Mouse (Mus musculus): ENCODE measurements around the gene Osbpl11. TPM values are rescaled to one million over a fixed set of nuclear protein-coding genes. Genes with fewer than 3 reads are reported as not detected.

The Osbpl11 gene
- polyA plus RNA-seq, 1 experiment, result 0.09 TPM

DNA sequence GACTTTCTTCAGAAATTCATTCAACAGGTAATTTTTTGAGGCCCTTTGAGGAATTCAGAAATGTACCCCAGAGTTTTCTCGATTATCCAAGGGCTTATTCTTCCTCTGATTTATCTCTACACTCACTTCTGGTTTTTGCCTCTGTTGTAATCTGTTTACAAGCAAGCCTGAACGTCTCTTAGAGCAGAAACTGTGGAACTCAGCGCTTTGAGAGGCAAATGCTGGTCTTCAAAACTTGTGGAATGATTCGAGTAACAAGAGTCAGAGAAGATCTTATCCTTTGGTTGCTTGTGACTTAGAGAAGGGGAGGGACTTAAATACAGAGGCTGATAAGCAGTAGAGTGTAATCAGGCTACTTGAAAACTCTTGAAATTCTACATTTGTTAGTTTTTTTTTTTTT is 1.3 kb downstream of the Osbpl11 start:
- no peaks in the 10 kb centered on the region for H3K27me3 ChIP-seq (ENCODE audit: control insufficient read depth)
- peaks cover 26% of the 10 kb centered on the region for H3K4me1 ChIP-seq (ENCODE audit: control insufficient read depth)
- H3K4me3 ChIP-seq (replicated peaks), result peak overlapping the region; percentile 97
- H3K9me3 ChIP-seq (ENCODE audit: control insufficient read depth, low read length), result no peaks in the 10 kb centered on the region
- no peaks in the 10 kb centered on the region for H3K36me3 ChIP-seq (ENCODE audit: control insufficient read depth)
- TF ChIP-seq TAL1 (IDR thresholded peaks at IDR 0.05; ENCODE audit: low read length) (no peak), GATA1 (IDR thresholded peaks at IDR 0.05; ENCODE audit: low read length) (no peak)

DNA sequence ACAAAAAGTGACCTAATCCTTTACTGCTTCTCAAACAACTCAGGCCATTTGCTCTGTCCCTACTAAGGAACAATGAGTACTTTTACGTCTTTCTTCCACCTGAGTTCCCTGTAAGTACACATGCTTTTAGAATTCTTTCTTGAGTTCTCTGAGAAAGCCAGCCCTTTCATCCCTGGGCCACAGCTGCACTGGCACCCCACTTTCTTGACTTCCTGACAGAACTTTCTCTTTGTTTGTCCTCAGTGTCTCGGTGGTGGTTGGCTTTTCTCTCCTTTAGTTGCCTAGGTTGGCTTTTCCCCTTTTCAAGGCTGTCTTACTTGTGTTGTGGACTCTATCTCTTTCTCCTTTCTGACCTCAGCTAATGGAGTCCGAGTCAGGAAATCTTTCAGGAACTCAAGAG is 3.2 kb downstream of the Osbpl11 start:
- H3K9me3 ChIP-seq (ENCODE audit: control insufficient read depth, low read length), result no peaks in the 10 kb centered on the region
- no peaks in the 10 kb centered on the region for H3K36me3 ChIP-seq (ENCODE audit: control insufficient read depth)
- TF ChIP-seq GATA1 (IDR thresholded peaks at IDR 0.05; ENCODE audit: low read length) (no peak), TAL1 (IDR thresholded peaks at IDR 0.05; ENCODE audit: low read length) (no peak)
- H3K4me3 ChIP-seq (replicated peaks), result no peak overlapping the region
- no peaks in the 10 kb centered on the region for H3K27me3 ChIP-seq (ENCODE audit: control insufficient read depth)
- H3K4me1 ChIP-seq (ENCODE audit: control insufficient read depth), result peaks cover 26% of the 10 kb centered on the region

DNA sequence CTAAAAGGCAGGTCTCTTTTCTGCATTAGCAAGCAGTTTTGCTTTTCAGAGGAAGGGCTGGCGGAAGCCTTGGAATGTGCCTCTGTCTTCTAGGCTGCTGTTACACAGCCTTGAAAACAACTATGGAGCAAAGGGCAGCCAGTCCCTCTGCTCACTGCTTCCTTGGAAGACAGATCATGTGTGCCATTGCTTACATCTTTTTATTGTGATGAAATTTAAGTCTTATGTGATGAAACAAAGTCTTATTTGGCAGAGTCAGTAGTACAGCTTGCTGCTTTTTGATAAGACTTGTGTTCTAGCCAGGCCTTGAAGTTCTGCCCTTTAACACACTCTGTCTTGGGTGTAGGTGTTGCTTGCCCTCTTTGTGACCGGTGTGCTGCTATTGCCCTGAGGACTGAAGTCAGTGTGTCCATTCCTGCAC is 6.8 kb downstream of the Osbpl11 start:
- peaks cover 8% of the 10 kb centered on the region for H3K36me3 ChIP-seq (ENCODE audit: control insufficient read depth)
- no peaks in the 10 kb centered on the region for H3K27me3 ChIP-seq (ENCODE audit: control insufficient read depth)
- peaks cover 7% of the 10 kb centered on the region for H3K4me1 ChIP-seq (ENCODE audit: control insufficient read depth)
- no peaks in the 10 kb centered on the region for H3K9me3 ChIP-seq (ENCODE audit: control insufficient read depth, low read length)
- no peak overlapping the region for H3K4me3 ChIP-seq (replicated peaks)
- TF ChIP-seq GATA1 (IDR thresholded peaks at IDR 0.05; ENCODE audit: low read length) (no peak), TAL1 (IDR thresholded peaks at IDR 0.05; ENCODE audit: low read length) (no peak)

DNA sequence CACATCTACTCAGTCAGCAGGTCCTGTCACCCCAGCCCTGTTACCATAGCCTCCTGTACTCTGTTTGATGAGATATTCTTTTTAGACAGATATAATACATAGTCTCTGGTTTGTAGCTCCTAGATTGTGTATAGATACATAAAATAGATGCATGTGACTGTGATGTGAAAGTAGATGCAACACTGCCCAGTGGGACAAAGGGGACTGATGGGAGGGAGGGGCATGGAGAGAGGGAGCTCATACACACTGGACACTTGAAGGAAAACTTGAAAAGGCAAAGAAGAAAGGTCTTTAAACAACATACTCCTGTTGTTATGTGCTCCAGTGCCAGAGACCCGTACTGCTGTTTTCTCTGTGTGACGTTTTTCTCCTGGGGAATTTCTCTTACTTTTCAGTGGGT is 7.4 kb downstream of the Osbpl11 start:
- Histone ChIP-seq H3K4me1 (ENCODE audit: control insufficient read depth) (peaks cover 2% of the 10 kb centered on the region), H3K27me3 (ENCODE audit: control insufficient read depth) (no peaks in the 10 kb centered on the region), H3K4me3 (replicated peaks) (no peak overlapping the region), H3K9me3 (ENCODE audit: control insufficient read depth, low read length) (no peaks in the 10 kb centered on the region), H3K36me3 (ENCODE audit: control insufficient read depth) (peaks cover 8% of the 10 kb centered on the region)
- no peak for TF ChIP-seq TAL1 (IDR thresholded peaks at IDR 0.05; ENCODE audit: low read length)
- no peak for TF ChIP-seq GATA1 (IDR thresholded peaks at IDR 0.05; ENCODE audit: low read length)

DNA sequence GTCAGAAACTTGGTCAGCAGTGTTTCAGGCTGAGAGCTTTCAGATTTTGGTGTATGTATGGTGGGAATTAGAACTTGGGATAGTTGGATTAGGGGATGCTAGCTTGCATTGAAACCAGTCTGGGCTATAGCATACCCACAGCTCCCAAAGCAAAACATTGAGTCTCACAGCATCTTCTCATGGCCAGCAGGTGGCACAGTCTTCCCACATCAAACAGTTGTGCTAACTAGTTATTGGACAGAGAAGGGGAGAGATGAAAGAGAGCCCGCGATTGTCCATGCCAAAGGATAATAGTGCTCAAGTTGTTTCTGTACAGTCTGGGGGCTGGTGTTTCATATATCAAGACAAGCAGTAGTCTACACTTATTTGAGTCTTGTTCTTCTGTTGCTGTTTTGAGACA is 8.8 kb downstream of the Osbpl11 start:
- Histone ChIP-seq H3K4me3 (replicated peaks) (no peak overlapping the region), H3K9me3 (ENCODE audit: control insufficient read depth, low read length) (no peaks in the 10 kb centered on the region), H3K4me1 (ENCODE audit: control insufficient read depth) (no peaks in the 10 kb centered on the region), H3K27me3 (ENCODE audit: control insufficient read depth) (no peaks in the 10 kb centered on the region), H3K36me3 (ENCODE audit: control insufficient read depth) (peaks cover 10% of the 10 kb centered on the region)
- TF ChIP-seq TAL1 (IDR thresholded peaks at IDR 0.05; ENCODE audit: low read length), result no peak
- TF ChIP-seq GATA1 (IDR thresholded peaks at IDR 0.05; ENCODE audit: low read length), result no peak

DNA sequence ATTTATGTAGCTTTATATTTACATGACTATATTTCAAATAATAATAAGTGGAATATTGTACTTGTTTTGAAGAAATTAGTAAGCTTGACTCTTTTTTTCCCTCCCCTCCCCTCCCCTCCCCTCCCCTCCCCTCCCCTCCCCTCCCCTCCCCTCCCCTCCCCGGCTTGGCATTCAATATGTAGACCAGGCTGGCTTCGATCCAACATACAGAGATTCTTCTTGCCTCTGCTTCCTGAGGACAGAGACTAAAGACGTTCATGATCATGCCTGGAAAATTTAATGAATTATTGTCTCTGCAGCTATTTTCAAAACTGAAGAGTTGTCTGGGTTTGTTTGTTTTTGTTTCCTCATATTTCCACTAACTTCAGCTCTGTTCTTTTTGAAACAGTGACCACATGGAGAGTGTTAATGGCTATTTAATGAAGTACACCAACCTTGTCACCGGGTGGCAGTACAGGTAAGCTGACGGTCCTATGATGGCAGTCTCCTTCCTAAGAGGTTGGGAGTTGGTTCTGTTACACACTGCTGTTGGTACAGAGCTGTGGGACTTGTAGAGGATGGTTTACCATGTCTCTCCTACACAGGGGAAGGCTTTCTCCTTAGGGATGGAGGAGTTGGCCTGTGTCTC is 10.9 kb downstream of the Osbpl11 start:
- Histone ChIP-seq H3K9me3 (ENCODE audit: control insufficient read depth, low read length) (no peaks in the 10 kb centered on the region), H3K4me1 (ENCODE audit: control insufficient read depth) (no peaks in the 10 kb centered on the region), H3K27me3 (ENCODE audit: control insufficient read depth) (no peaks in the 10 kb centered on the region), H3K36me3 (ENCODE audit: control insufficient read depth) (peaks cover 15% of the 10 kb centered on the region), H3K4me3 (replicated peaks) (no peak overlapping the region)
- TF ChIP-seq GATA1 (IDR thresholded peaks at IDR 0.05; ENCODE audit: low read length), result no peak
- no peak for TF ChIP-seq TAL1 (IDR thresholded peaks at IDR 0.05; ENCODE audit: low read length)

DNA sequence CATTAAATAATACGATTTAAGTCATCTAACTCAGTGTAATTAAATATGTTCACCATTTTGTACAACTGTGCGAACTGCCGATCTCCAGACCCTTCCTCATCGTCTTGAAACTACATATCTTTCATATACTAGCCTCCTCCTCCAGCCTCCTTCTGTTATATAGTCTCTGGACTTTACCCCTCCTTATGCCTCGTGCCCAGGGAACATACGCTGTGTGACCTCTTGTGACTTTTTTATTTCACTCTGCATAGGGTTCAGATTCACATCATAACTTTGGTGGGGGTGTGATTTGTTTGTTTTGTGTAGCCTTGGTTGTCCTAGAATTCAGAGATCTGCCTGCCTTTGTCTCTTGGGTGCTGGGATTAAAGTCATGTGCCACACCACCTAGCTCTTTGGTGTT is 11.7 kb downstream of the Osbpl11 start:
- TF ChIP-seq GATA1 (IDR thresholded peaks at IDR 0.05; ENCODE audit: low read length) (no peak), TAL1 (IDR thresholded peaks at IDR 0.05; ENCODE audit: low read length) (no peak)
- Histone ChIP-seq H3K4me1 (ENCODE audit: control insufficient read depth) (peaks cover 1% of the 10 kb centered on the region; the same call in 1 of the 2 replicates), H3K4me3 (replicated peaks) (no peak overlapping the region), H3K27me3 (ENCODE audit: control insufficient read depth) (no peaks in the 10 kb centered on the region), H3K9me3 (ENCODE audit: control insufficient read depth, low read length) (no peaks in the 10 kb centered on the region), H3K36me3 (ENCODE audit: control insufficient read depth) (peaks cover 22% of the 10 kb centered on the region)

DNA sequence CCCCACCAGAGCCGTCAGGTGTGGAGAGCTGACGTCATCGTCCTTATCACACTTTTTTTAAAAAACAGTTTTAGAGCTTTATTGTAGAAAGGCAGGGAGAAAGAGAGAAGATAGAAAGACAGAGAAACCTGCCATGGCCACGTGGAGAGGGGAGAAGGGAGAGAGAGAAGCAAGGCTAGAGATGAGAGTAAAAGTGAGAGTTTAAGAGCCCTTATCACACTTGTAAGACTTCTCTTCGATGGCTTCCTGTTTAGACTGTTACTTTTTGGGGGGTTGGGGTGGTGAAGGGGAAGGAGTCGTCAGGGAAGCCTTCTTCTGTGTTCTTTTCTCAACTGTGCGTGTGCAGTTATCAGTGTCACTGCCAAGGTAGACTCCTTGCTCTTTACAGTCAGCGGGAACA is 15.7 kb downstream of the Osbpl11 start:
- Histone ChIP-seq H3K4me1 (ENCODE audit: control insufficient read depth) (peaks cover 1% of the 10 kb centered on the region; the same call in 1 of the 2 replicates), H3K4me3 (replicated peaks) (no peak overlapping the region), H3K36me3 (ENCODE audit: control insufficient read depth) (peaks cover 30% of the 10 kb centered on the region), H3K27me3 (ENCODE audit: control insufficient read depth) (no peaks in the 10 kb centered on the region), H3K9me3 (ENCODE audit: control insufficient read depth, low read length) (no peaks in the 10 kb centered on the region)
- no peak for TF ChIP-seq GATA1 (IDR thresholded peaks at IDR 0.05; ENCODE audit: low read length)
- no peak for TF ChIP-seq TAL1 (IDR thresholded peaks at IDR 0.05; ENCODE audit: low read length)

DNA sequence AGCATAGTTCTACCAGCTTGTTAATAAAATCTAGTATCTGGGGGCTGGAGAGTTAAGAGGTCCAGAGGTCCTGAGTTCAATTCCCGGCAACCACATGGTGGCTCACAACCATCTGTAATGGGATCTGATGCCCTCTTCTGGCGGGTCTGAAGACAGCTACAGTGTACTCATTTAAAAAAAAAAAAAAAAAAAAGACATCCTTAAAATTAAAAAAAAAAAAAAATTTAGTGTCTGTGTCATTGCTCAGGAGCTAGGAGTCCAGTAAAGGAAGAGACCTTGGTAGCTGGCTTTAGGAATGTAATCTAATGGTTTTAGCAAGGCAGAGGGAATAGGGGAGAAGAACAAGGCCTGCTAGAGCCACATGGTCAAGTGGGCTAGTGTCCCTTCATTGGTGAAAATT is 25.9 kb downstream of the Osbpl11 start:
- H3K27me3 ChIP-seq (ENCODE audit: control insufficient read depth), result no peaks in the 10 kb centered on the region
- peaks cover 32% of the 10 kb centered on the region for H3K36me3 ChIP-seq (ENCODE audit: control insufficient read depth)
- no peaks in the 10 kb centered on the region for H3K9me3 ChIP-seq (ENCODE audit: control insufficient read depth, low read length)
- TF ChIP-seq GATA1 (IDR thresholded peaks at IDR 0.05; ENCODE audit: low read length) (no peak), TAL1 (IDR thresholded peaks at IDR 0.05; ENCODE audit: low read length) (no peak)
- H3K4me1 ChIP-seq (ENCODE audit: control insufficient read depth), result no peaks in the 10 kb centered on the region
- H3K4me3 ChIP-seq (replicated peaks), result no peak overlapping the region
